Mouse (Mus musculus): Measurements from ENCODE around the gene Neurl4. TPM values are rescaled to one million over a fixed set of nuclear protein-coding genes. Genes with fewer than 3 reads are reported as not detected.

The Neurl4 gene
- polyA plus RNA-seq, 1 experiment from 2014 or later = 8.5 TPM

- Histone ChIP-seq H3K4me1 (peaks cover 27% of the 10 kb centered on the region), H3K27ac (replicated peaks) (no peak overlapping the region), H3K4me3 (replicated peaks) (peak overlapping the region; percentile 72), H3K9ac (no peak overlapping the region), H3K36me3 (peaks cover 42% of the 10 kb centered on the region), H3K4me2 (replicated peaks) (peak overlapping the region; percentile 83), H3K27me3 (no peaks in the 10 kb centered on the region), H3K9me3 (replicated peaks) (no peaks in the 10 kb centered on the region)
- WGBS = 87% methylated on average over 13 of the region's 13 CpGs
- ATAC-seq (ENCODE audit: insufficient number of reproducible peaks, low FRiP score, low TSS enrichment, low read depth) = no peak
Observed at GRCm38 (mm10) chr11:69902972-69903371, 2.1 kb downstream of the Neurl4 start.

- H3K36me3 ChIP-seq = peaks cover 55% of the 10 kb centered on the region
- H3K9me3 ChIP-seq (replicated peaks) = no peaks in the 10 kb centered on the region
- H3K4me2 ChIP-seq (replicated peaks) = no peak overlapping the region
- no peak overlapping the region for H3K9ac ChIP-seq
- H3K27ac ChIP-seq (replicated peaks) = no peak overlapping the region
- WGBS = 97% methylated on average over 9 of the region's 9 CpGs
- H3K4me1 ChIP-seq = peaks cover 22% of the 10 kb centered on the region
- no peak overlapping the region for H3K4me3 ChIP-seq (replicated peaks)
- no peak for ATAC-seq (ENCODE audit: insufficient number of reproducible peaks, low FRiP score, low TSS enrichment, low read depth)
- no peaks in the 10 kb centered on the region for H3K27me3 ChIP-seq
Observed at GRCm38 (mm10) chr11:69904311-69904710, 3.4 kb downstream of the Neurl4 start.

GRCm38 (mm10) chr11:69908645-69909044 is 7.8 kb downstream of the Neurl4 start:
- Histone ChIP-seq H3K4me2 (replicated peaks) (no peak overlapping the region), H3K9ac (no peak overlapping the region), H3K27me3 (no peaks in the 10 kb centered on the region), H3K36me3 (peaks cover 95% of the 10 kb centered on the region), H3K9me3 (replicated peaks) (no peaks in the 10 kb centered on the region), H3K4me3 (replicated peaks) (no peak overlapping the region), H3K4me1 (peaks cover 8% of the 10 kb centered on the region), H3K27ac (replicated peaks) (no peak overlapping the region)
- ATAC-seq (ENCODE audit: insufficient number of reproducible peaks, low FRiP score, low TSS enrichment, low read depth) = no peak
- WGBS = 92% methylated on average over 11 of the region's 11 CpGs

GRCm38 (mm10) chr11:69909174-69909573 is 8.3 kb downstream of the Neurl4 start:
- peaks cover 89% of the 10 kb centered on the region for H3K36me3 ChIP-seq
- no peak for ATAC-seq (ENCODE audit: insufficient number of reproducible peaks, low FRiP score, low TSS enrichment, low read depth)
- H3K9ac ChIP-seq = no peak overlapping the region
- no peaks in the 10 kb centered on the region for H3K27me3 ChIP-seq
- no peak overlapping the region for H3K27ac ChIP-seq (replicated peaks)
- peaks cover 8% of the 10 kb centered on the region for H3K4me1 ChIP-seq
- H3K4me3 ChIP-seq (replicated peaks) = no peak overlapping the region
- H3K9me3 ChIP-seq (replicated peaks) = no peaks in the 10 kb centered on the region
- 86% methylated on average over 5 of the region's 5 CpGs for WGBS
- no peak overlapping the region for H3K4me2 ChIP-seq (replicated peaks)

GRCm38 (mm10) chr11:69910177-69910576 is 9.3 kb downstream of the Neurl4 start:
- no peak overlapping the region for H3K9ac ChIP-seq
- H3K36me3 ChIP-seq = peaks cover 85% of the 10 kb centered on the region
- no peak for ATAC-seq (ENCODE audit: insufficient number of reproducible peaks, low FRiP score, low TSS enrichment, low read depth)
- H3K9me3 ChIP-seq (replicated peaks) = no peaks in the 10 kb centered on the region
- H3K4me2 ChIP-seq (replicated peaks) = no peak overlapping the region
- 91% methylated on average over 8 of the region's 8 CpGs for WGBS
- no peak overlapping the region for H3K27ac ChIP-seq (replicated peaks)
- no peaks in the 10 kb centered on the region for H3K27me3 ChIP-seq
- H3K4me1 ChIP-seq = peaks cover 17% of the 10 kb centered on the region
- H3K4me3 ChIP-seq (replicated peaks) = no peak overlapping the region

DNA sequence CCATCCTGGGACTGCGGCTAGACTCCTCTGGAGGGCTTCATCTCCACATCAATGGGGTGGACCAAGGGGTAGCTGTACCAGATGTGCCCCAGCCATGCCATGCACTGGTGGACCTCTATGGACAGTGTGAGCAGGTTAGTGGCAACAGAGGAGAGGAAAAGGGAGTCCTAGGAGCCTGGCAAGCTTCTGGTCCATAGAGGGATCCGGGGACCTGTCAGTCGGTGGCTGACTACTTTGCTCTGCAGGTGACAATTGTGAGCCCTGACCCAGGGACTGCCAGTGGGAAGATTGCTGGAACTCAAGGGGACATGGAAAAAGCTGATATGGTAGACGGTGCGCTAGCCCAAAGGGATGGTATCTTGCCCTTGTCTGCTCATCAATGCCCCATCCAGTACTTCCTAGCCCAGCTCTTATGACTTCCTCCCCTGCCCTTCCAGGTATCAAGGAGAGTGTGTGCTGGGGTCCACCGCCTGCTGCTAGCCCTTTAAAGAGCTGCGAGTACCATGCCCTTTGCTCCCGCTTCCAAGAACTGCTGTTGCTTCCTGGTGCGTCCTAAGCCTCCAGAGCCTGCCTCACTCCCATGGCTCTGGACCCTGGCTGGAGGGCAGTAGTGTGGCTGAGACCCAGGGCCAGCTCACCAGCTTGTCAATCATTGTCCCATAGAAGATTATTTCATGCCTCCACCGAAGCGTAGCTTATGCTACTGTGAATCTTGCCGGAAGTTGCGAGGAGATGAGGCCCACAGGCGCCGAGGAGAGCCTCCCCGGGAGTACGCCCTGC is 10.1 kb downstream of the Neurl4 start:
- no peak overlapping the region for H3K9ac ChIP-seq
- no peak overlapping the region for H3K27ac ChIP-seq (replicated peaks)
- H3K27me3 ChIP-seq = no peaks in the 10 kb centered on the region
- ATAC-seq (ENCODE audit: insufficient number of reproducible peaks, low FRiP score, low TSS enrichment, low read depth) = no peak
- H3K4me1 ChIP-seq = peaks cover 25% of the 10 kb centered on the region
- H3K36me3 ChIP-seq = peaks cover 85% of the 10 kb centered on the region
- H3K4me2 ChIP-seq (replicated peaks) = no peak overlapping the region
- WGBS = 94% methylated on average over 17 of the region's 17 CpGs
- H3K9me3 ChIP-seq (replicated peaks) = no peaks in the 10 kb centered on the region
- no peak overlapping the region for H3K4me3 ChIP-seq (replicated peaks)

DNA sequence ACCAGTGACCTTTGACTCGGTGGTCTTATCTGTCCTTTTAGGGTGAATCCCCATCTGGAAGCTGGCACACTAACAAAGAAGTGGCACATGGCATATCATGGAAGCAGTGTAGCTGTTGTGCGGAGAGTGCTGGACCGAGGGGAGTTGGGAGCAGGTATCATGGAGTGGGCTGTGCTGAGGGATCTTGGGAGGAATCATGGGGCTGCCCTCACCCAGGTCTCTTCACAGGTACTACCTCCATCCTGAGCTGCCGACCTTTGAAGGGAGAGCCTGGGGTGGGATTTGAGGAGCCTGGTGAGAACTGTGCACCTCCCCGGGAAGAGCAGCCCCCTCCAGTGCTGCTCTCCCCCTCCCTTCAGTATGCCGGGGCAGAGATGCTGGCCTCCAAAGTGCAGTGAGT is 10.8 kb downstream of the Neurl4 start:
- no peak overlapping the region for H3K4me3 ChIP-seq (replicated peaks)
- no peak overlapping the region for H3K27ac ChIP-seq (replicated peaks)
- peaks cover 30% of the 10 kb centered on the region for H3K4me1 ChIP-seq
- ATAC-seq (ENCODE audit: insufficient number of reproducible peaks, low FRiP score, low TSS enrichment, low read depth) = no peak
- WGBS = 82% methylated on average over 6 of the region's 6 CpGs
- no peak overlapping the region for H3K4me2 ChIP-seq (replicated peaks)
- peaks cover 85% of the 10 kb centered on the region for H3K36me3 ChIP-seq
- H3K9ac ChIP-seq = no peak overlapping the region
- H3K27me3 ChIP-seq = no peaks in the 10 kb centered on the region
- H3K9me3 ChIP-seq (replicated peaks) = no peaks in the 10 kb centered on the region

DNA sequence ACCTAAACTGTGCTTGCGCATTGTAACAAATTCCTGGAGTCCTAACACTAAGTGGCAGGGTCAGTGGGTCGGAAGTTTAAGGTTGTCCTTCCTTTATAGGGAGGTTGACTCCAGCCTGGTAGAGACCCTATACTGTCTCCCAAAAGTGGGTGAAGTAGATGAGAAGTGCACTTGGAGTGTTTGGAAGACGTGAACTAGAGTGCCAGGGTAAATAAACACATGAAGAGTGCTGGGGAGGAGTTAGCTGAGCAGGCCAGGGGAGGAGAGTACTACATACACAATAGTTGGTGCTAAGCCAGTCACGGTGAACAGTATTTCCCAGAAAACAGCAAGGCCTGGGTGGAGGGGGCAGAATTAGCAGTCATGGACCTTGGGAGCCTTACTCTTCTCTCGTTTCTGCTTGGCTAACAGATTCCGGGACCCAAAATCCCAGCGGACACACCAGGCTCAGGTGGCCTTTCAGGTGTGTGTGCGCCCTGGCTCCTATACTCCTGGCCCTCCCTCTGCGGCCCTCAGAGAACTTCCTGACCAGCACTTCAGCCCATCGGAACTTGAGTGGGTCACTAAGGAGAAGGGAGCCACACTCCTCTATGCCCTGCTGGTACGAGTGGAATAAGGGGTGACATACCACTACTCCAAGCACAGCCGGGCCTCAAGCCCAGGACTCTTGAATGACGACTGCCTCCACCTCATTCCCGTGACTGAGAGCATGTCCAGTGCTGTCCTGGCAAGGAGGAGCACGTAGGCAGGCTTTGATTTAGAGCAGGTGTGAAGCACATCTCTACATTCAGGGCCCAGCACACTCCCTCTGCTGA is 12.1 kb downstream of the Neurl4 start:
- WGBS = 73% methylated on average over 15 of the region's 15 CpGs
- Histone ChIP-seq H3K4me3 (replicated peaks) (peak overlapping the region; percentile 75), H3K4me1 (peaks cover 30% of the 10 kb centered on the region), H3K9ac (0 out of 2 replicates have a peak overlapping the region, but pooled peaks have one; percentile 80), H3K9me3 (replicated peaks) (no peaks in the 10 kb centered on the region), H3K4me2 (replicated peaks) (peak overlapping the region; percentile 89), H3K27me3 (no peaks in the 10 kb centered on the region), H3K27ac (replicated peaks) (peak overlapping the region; percentile 92; the same call in 1 of the 2 replicates), H3K36me3 (peaks cover 85% of the 10 kb centered on the region)
- no peak for ATAC-seq (ENCODE audit: insufficient number of reproducible peaks, low FRiP score, low TSS enrichment, low read depth)

- Histone ChIP-seq H3K4me3 (replicated peaks) (peak within 1 kb of the TSS; percentile 75), H3K9ac (peak within 1 kb of the TSS; percentile 80), H3K4me1 (peaks cover 37% of the 10 kb centered on the region), H3K27ac (replicated peaks) (peak within 1 kb of the TSS; percentile 92), H3K36me3 (peaks cover 85% of the 10 kb centered on the region), H3K9me3 (replicated peaks) (no peaks in the 10 kb centered on the region), H3K4me2 (replicated peaks) (peak within 1 kb of the TSS; percentile 89), H3K27me3 (no peaks in the 10 kb centered on the region)
- peak; percentile 89 for ATAC-seq (ENCODE audit: insufficient number of reproducible peaks, low FRiP score, low TSS enrichment, low read depth)
- WGBS = 1% methylated on average over 61 of the region's 61 CpGs
Observed at GRCm38 (mm10) chr11:69913554-69914371, 12.9 kb downstream of the Neurl4 start, which contains the start of gene Gps2. Gene Gps2 (plus strand): TSS chr11:69913888.

DNA sequence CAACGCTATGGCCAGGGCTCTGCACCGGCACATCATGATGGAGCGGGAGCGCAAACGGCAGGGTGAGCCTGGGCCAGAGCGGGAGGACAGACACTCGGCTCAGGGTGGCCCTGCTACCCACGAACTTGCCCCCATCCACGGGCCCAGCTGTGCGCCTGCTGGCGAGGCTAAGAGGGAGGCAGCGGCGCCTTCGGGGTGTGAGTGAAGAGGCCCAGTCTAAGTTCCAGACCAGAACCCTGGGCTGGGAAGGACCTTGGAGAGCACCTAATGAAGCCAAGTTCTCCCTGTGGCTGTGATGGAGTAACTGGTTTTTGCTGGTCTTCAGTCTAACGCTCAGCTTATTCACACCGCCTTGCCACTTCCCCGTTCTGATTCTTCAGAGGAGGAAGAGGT is 13.5 kb downstream of the Neurl4 start:
- peak overlapping the region; percentile 80 for H3K9ac ChIP-seq
- peaks cover 43% of the 10 kb centered on the region for H3K4me1 ChIP-seq
- peak overlapping the region; percentile 75 for H3K4me3 ChIP-seq (replicated peaks)
- H3K4me2 ChIP-seq (replicated peaks) = peak overlapping the region; percentile 89
- ATAC-seq (ENCODE audit: insufficient number of reproducible peaks, low FRiP score, low TSS enrichment, low read depth) = 0 out of 2 replicates have a peak, but pooled peaks have one; percentile 4
- H3K9me3 ChIP-seq (replicated peaks) = no peaks in the 10 kb centered on the region
- no peaks in the 10 kb centered on the region for H3K27me3 ChIP-seq
- 3% methylated on average over 17 of the region's 17 CpGs for WGBS
- peak overlapping the region; percentile 92 for H3K27ac ChIP-seq (replicated peaks)
- peaks cover 85% of the 10 kb centered on the region for H3K36me3 ChIP-seq
